Mouse (Mus musculus) heart, postnatal 0 days (tissue): ENCODE results near the gene Micu1. TPM values are rescaled to one million over a fixed set of nuclear protein-coding genes. Genes with fewer than 3 reads are reported as not detected.

Experiments
- ATAC-seq: fragments of 200-750 bp; cut with Nextera tagmentation; 2 replicates; pipeline ENCODE4 v1.8.0; 2017; ENCODE audit warnings: low read depth, moderate number of reproducible peaks, moderate library complexity; ENCODE audit not compliant: insufficient read depth
- DNase-seq: peaks from one replicate; pipeline ENCODE4 v3.0.0-alpha.2; 2016; ENCODE audit warnings: low spot score
- H3K27ac ChIP-seq: fragments of 300-500 bp; sonication (generic); 2 replicates; pipeline ENCODE4 v1.5.1; 2014; ENCODE audit warnings: low read depth, mild to moderate bottlenecking
- H3K27me3 ChIP-seq: fragments of 300-500 bp; sonication (generic); 2 replicates; pipeline ENCODE4 v1.6.1; 2014; ENCODE audit warnings: low read length, mixed read lengths; ENCODE audit not compliant: control insufficient read depth, insufficient read depth
- H3K36me3 ChIP-seq: fragments of 300-500 bp; sonication (generic); replicated peaks from 2 replicates; pipeline ENCODE4 v1.6.1; 2014; ENCODE audit warnings: low read length, mixed read lengths; ENCODE audit not compliant: control insufficient read depth, insufficient read depth
- H3K4me1 ChIP-seq: fragments of 300-500 bp; sonication (generic); 2 replicates; pipeline ENCODE4 v1.6.1; 2014; ENCODE audit warnings: antibody characterized with exemption; ENCODE audit not compliant: control insufficient read depth, insufficient read depth
- H3K4me2 ChIP-seq: fragments of 300-500 bp; sonication (generic); 2 replicates; pipeline ENCODE4 v1.6.1; 2014; ENCODE audit warnings: low read depth, mild to moderate bottlenecking, low read length, moderate library complexity
- H3K4me3 ChIP-seq: fragments of 300-500 bp; sonication (generic); 2 replicates; pipeline ENCODE4 v1.5.1; 2014; ENCODE audit warnings: low read depth, low read length
- H3K9ac ChIP-seq: fragments of 300-500 bp; sonication (generic); replicated peaks from 2 replicates; pipeline ENCODE4 v1.6.1; 2014; ENCODE audit warnings: low read depth, low read length, mixed read lengths
- H3K9me3 ChIP-seq: fragments of 300-500 bp; sonication (generic); replicated peaks from 2 replicates; pipeline ENCODE4 v1.6.1; 2016; ENCODE audit warnings: low read length; ENCODE audit not compliant: control insufficient read depth
- CTCF ChIP-seq: IDR thresholded peaks from 2 replicates; pipeline ENCODE4 v1.5.1; 2016; ENCODE audit warnings: antibody characterized with exemption, control low read depth, low read depth
- EP300 ChIP-seq: IDR thresholded peaks from 2 replicates; pipeline ENCODE4 v1.6.1; 2016; ENCODE audit warnings: antibody characterized with exemption, low read depth
- WGBS: fragments of 180-500 bp; shearing (Covaris S2); extraction: QIAGEN DNeasy Blood & Tissue Kit; methylation state at CpG from one replicate; pipeline ENCODE4 v1.1.7; 2014; 5-methylcytosine and 5-hydroxymethylcytosine counted together
- polyA plus RNA-seq: library from polyadenylated mRNA; unstranded; fragments of >200 nt; fragmentation: Nextera tagmentation; extraction: Ambion mirVana; gene quantifications from 2 replicates; pipeline ENCODE4 v1.2.1, GENCODE M21; 2015
- total RNA-seq: library from RNA; depleted of rRNA; stranded (reverse); fragments of >200 nt; gene quantifications from 2 replicates; pipeline ENCODE4 v1.2.3, GENCODE M21; 2014; ENCODE audit warnings: low replicate concordance

Gene Micu1
- total and polyA plus RNA-seq, 2 experiments from 2014 or later: 23.9 to 25.0 TPM

- TF ChIP-seq EP300 (no peak), CTCF (no peak)
- ATAC-seq (no peak), DNase-seq (no peak)
- Histone ChIP-seq H3K27me3 (no peaks in the 10 kb centered on the region), H3K4me1 (no peaks in the 10 kb centered on the region), H3K9ac (no peak overlapping the region), H3K9me3 (no peaks in the 10 kb centered on the region), H3K4me3 (no peak overlapping the region), H3K36me3 (peaks cover 14% of the 10 kb centered on the region; the same call in 1 of the 2 replicates), H3K27ac (no peak overlapping the region; the same call in 1 of the 2 replicates), H3K4me2 (no peak overlapping the region)
- WGBS: 82% methylated on average over 9 of the region's 9 CpGs
Measured at GRCm38 (mm10) chr10:59792575-59793176, 90.4 kb downstream of the Micu1 start.

- TF ChIP-seq EP300 (no peak), CTCF (no peak)
- Histone ChIP-seq H3K36me3 (peaks cover 14% of the 10 kb centered on the region; the same call in 1 of the 2 replicates), H3K4me3 (no peak overlapping the region), H3K9me3 (no peaks in the 10 kb centered on the region), H3K9ac (no peak overlapping the region), H3K4me2 (no peak overlapping the region), H3K27me3 (no peaks in the 10 kb centered on the region), H3K4me1 (no peaks in the 10 kb centered on the region), H3K27ac (no peak overlapping the region; the same call in 1 of the 2 replicates)
- DNase-seq (no peak), ATAC-seq (no peak)
- WGBS: 42% methylated on average over 3 of the region's 3 CpGs
Measured at GRCm38 (mm10) chr10:59793454-59793853, 91.2 kb downstream of the Micu1 start.

GRCm38 (mm10) chr10:59795085-59795484 is 92.8 kb downstream of the Micu1 start:
- ATAC-seq: no peak
- peaks cover 4% of the 10 kb centered on the region for H3K4me1 ChIP-seq
- TF ChIP-seq EP300 (no peak), CTCF (no peak)
- H3K4me2 ChIP-seq: no peak overlapping the region
- no peak overlapping the region for H3K27ac ChIP-seq
- no peak overlapping the region for H3K9ac ChIP-seq
- no peaks in the 10 kb centered on the region for H3K36me3 ChIP-seq
- H3K9me3 ChIP-seq: no peaks in the 10 kb centered on the region
- 88% methylated on average over 7 of the region's 7 CpGs for WGBS
- no peaks in the 10 kb centered on the region for H3K27me3 ChIP-seq
- DNase-seq: no peak
- H3K4me3 ChIP-seq: no peak overlapping the region

GRCm38 (mm10) chr10:59795902-59796301 is 93.6 kb downstream of the Micu1 start:
- WGBS: 89% methylated on average over 4 of the region's 4 CpGs
- DNase-seq: no peak
- Histone ChIP-seq H3K36me3 (no peaks in the 10 kb centered on the region), H3K4me1 (peaks cover 4% of the 10 kb centered on the region), H3K9ac (no peak overlapping the region), H3K4me2 (no peak overlapping the region), H3K27ac (no peak overlapping the region), H3K9me3 (no peaks in the 10 kb centered on the region), H3K27me3 (no peaks in the 10 kb centered on the region), H3K4me3 (no peak overlapping the region)
- no peak for ATAC-seq
- TF ChIP-seq EP300 (no peak), CTCF (no peak)

- Histone ChIP-seq H3K4me3 (no peak overlapping the region), H3K9me3 (no peaks in the 10 kb centered on the region), H3K27ac (no peak overlapping the region), H3K27me3 (no peaks in the 10 kb centered on the region), H3K36me3 (no peaks in the 10 kb centered on the region), H3K4me1 (peaks cover 4% of the 10 kb centered on the region), H3K4me2 (no peak overlapping the region), H3K9ac (no peak overlapping the region)
- no peak for TF ChIP-seq EP300
- no peak for TF ChIP-seq CTCF
- ATAC-seq: no peak
- 87% methylated on average over 3 of the region's 3 CpGs for WGBS
- no peak for DNase-seq
Measured at GRCm38 (mm10) chr10:59798371-59798770, 96.1 kb downstream of the Micu1 start.
